Mouse (Mus musculus): ENCODE results near the gene Zfp422. TPM values are rescaled to one million over a fixed set of nuclear protein-coding genes. Genes with fewer than 3 reads are reported as not detected.

Gene Zfp422
- polyA plus RNA-seq, 1 experiment from 2014 or later: 86.5 TPM

DNA sequence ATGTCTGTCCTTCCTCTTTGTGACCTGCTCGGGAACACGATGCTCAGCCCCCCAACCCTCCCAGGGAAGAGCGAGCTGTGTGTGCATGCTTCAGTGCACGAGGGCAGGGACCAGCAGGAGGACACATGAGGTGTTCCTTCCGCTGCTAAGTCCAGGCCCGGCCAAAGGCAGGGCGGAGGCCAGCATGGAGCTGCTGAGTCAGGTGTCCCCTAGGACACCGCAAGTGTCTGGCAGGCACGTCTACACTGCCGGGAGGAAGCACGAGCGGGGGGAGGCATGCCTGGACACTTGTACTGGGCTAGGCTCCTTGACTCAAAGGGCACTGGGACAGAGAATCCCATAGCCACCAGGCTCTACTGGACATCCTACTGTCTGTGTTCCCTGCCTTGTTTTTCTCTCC is 19.0 kb upstream of the Zfp422 start:
- no peaks in the 10 kb centered on the region for H3K9me3 ChIP-seq (ENCODE audit: control insufficient read depth, low read length)
- H3K27me3 ChIP-seq (ENCODE audit: control insufficient read depth, insufficient read depth, low read length): no peaks in the 10 kb centered on the region
- no peak overlapping the region for H3K4me3 ChIP-seq (ENCODE audit: control insufficient read depth in 1 of 2, insufficient read depth in 1 of 2, low read depth in 1 of 2, low read length in 2 of 2)
- peaks cover 10% of the 10 kb centered on the region for H3K36me3 ChIP-seq (ENCODE audit: control insufficient read depth, insufficient read depth, low read length)
- WGBS: 68% methylated on average over 12 of the region's 12 CpGs
- H3K27ac ChIP-seq (replicated peaks in 1 of 2; ENCODE audit: control insufficient read depth in 1 of 2, insufficient read depth in 1 of 2, low read depth in 2 of 2, low read length in 2 of 2): peak overlapping the region in 1 of 2 experiments; percentile 19; a peak in 1 of 4 replicates
- ATAC-seq (ENCODE audit: insufficient number of reproducible peaks, insufficient read depth, low FRiP score, low read depth): no peak
- no peak overlapping the region for H3K9ac ChIP-seq (ENCODE audit: low read length)
- peaks cover 28 to 42% of the 10 kb centered on the region in 2 experiments for H3K4me1 ChIP-seq (ENCODE audit: control insufficient read depth in 2 of 2, insufficient read depth in 2 of 2, low read length in 2 of 2)
- H3K4me2 ChIP-seq (ENCODE audit: low read length): no peak overlapping the region

DNA sequence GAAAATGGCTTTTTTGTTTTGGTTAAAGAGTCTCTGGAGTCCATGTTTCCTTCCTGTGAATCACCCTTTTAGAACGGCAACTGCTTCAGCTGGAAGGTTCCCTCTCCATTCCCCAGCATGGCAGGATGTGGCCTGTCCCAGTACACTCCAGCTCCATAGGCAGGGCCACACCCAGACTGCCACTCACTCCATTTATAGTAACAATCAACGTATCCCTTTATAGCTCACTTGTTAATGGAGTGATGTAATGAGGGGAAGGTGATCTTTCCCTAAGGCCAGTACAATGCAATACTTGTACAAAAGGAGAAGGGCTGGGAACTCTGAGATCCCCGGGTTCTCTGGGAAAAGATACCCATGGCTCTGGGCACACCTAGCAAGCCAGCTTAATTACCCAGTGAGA is 15.5 kb upstream of the Zfp422 start:
- 12% methylated on average over 3 of the region's 3 CpGs for WGBS
- H3K27me3 ChIP-seq (ENCODE audit: control insufficient read depth, insufficient read depth, low read length): no peaks in the 10 kb centered on the region
- H3K4me2 ChIP-seq (ENCODE audit: low read length): no peak overlapping the region
- H3K36me3 ChIP-seq (ENCODE audit: control insufficient read depth, insufficient read depth, low read length): no peaks in the 10 kb centered on the region
- no peaks in the 10 kb centered on the region for H3K9me3 ChIP-seq (ENCODE audit: control insufficient read depth, low read length)
- peak; percentile 86 for ATAC-seq (ENCODE audit: insufficient number of reproducible peaks, insufficient read depth, low FRiP score, low read depth)
- H3K4me1 ChIP-seq (ENCODE audit: control insufficient read depth in 2 of 2, insufficient read depth in 2 of 2, low read length in 2 of 2): peaks cover 12 to 32% of the 10 kb centered on the region in 2 experiments
- no peak overlapping the region for H3K9ac ChIP-seq (ENCODE audit: low read length)
- H3K4me3 ChIP-seq (ENCODE audit: control insufficient read depth in 1 of 2, insufficient read depth in 1 of 2, low read depth in 1 of 2, low read length in 2 of 2): no peak overlapping the region
- peak overlapping the region; percentile 91 to 92 for H3K27ac ChIP-seq (replicated peaks in 1 of 2; ENCODE audit: control insufficient read depth in 1 of 2, insufficient read depth in 1 of 2, low read depth in 2 of 2, low read length in 2 of 2)

DNA sequence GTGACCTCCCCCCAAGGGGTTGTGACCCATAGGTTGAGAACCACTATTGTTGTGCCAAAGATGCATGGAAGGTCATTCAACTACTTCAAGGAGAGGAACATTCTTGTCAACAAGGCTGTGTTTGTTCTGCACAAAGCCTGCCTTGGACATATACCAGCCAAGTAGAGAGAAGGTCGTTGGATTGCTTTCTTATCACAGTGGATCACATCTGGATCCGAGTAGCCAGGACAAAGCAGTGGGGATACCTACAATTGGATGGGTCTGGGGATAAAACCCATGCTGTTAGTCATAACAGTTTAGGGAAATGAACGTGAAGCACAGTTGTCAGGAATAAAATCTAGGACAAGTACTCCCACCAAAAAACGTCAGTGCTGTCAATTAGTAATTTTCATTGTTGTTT is 15.1 kb upstream of the Zfp422 start:
- WGBS: 43% methylated on average over 4 of the region's 4 CpGs
- H3K9me3 ChIP-seq (ENCODE audit: control insufficient read depth, low read length): no peaks in the 10 kb centered on the region
- H3K27ac ChIP-seq (replicated peaks in 1 of 2; ENCODE audit: control insufficient read depth in 1 of 2, insufficient read depth in 1 of 2, low read depth in 2 of 2, low read length in 2 of 2): peak overlapping the region; percentile 43 to 91
- no peak overlapping the region for H3K4me3 ChIP-seq (ENCODE audit: control insufficient read depth in 1 of 2, insufficient read depth in 1 of 2, low read depth in 1 of 2, low read length in 2 of 2)
- no peaks in the 10 kb centered on the region for H3K36me3 ChIP-seq (ENCODE audit: control insufficient read depth, insufficient read depth, low read length)
- no peak overlapping the region for H3K4me2 ChIP-seq (ENCODE audit: low read length)
- no peaks in the 10 kb centered on the region for H3K27me3 ChIP-seq (ENCODE audit: control insufficient read depth, insufficient read depth, low read length)
- H3K4me1 ChIP-seq (ENCODE audit: control insufficient read depth in 2 of 2, insufficient read depth in 2 of 2, low read length in 2 of 2): peaks cover 15 to 34% of the 10 kb centered on the region in 2 experiments
- no peak overlapping the region for H3K9ac ChIP-seq (ENCODE audit: low read length)
- ATAC-seq (ENCODE audit: insufficient number of reproducible peaks, insufficient read depth, low FRiP score, low read depth): no peak

DNA sequence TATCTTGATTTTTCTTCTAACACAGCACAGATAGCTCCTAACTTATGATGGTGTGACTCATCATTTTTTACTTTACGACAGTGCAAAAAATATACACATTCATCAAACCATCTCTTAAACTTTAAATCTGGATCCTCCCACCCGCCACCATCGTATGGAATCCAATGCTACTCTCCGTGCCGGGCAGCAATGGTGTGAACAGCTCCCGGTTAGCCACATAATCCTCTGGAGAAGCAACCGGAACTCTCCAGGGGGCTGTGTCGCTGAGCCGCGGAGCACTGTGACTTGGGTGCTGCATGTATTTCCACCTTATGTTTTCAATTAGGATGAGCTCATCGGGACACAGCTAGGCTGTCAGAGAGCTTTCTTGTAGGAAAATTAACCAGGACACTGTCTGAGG is 14.1 kb upstream of the Zfp422 start:
- peaks cover 17 to 36% of the 10 kb centered on the region in 2 experiments for H3K4me1 ChIP-seq (ENCODE audit: control insufficient read depth in 2 of 2, insufficient read depth in 2 of 2, low read length in 2 of 2)
- no peak for ATAC-seq (ENCODE audit: insufficient number of reproducible peaks, insufficient read depth, low FRiP score, low read depth)
- H3K4me2 ChIP-seq (ENCODE audit: low read length): no peak overlapping the region
- H3K27ac ChIP-seq (replicated peaks in 1 of 2; ENCODE audit: control insufficient read depth in 1 of 2, insufficient read depth in 1 of 2, low read depth in 2 of 2, low read length in 2 of 2): peak overlapping the region in 1 of 2 experiments; percentile 91; a peak in 1 of 4 replicates
- no peaks in the 10 kb centered on the region for H3K27me3 ChIP-seq (ENCODE audit: control insufficient read depth, insufficient read depth, low read length)
- no peaks in the 10 kb centered on the region for H3K9me3 ChIP-seq (ENCODE audit: control insufficient read depth, low read length)
- no peak overlapping the region for H3K9ac ChIP-seq (ENCODE audit: low read length)
- 73% methylated on average over 11 of the region's 11 CpGs for WGBS
- H3K4me3 ChIP-seq (ENCODE audit: control insufficient read depth in 1 of 2, insufficient read depth in 1 of 2, low read depth in 1 of 2, low read length in 2 of 2): no peak overlapping the region
- H3K36me3 ChIP-seq (ENCODE audit: control insufficient read depth, insufficient read depth, low read length): no peaks in the 10 kb centered on the region

DNA sequence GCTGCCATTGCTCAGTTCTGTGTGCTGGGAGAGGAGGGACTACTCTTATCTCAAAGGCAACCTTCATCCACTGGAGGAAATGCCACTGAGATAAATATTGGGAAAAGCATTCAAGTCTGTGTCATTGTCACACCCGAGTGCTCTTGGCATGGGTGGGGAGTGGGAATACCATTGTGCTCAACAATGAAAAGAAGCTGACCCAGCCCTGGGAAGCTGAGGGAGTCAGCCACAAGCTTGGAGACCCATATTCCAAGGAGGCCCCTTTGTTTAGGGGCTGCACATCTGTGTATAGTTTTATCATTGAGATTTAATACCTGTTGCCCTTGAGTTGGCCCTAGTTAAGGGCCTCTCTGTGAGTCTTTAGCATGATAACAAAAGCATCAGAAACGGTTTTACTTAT is 10.9 kb upstream of the Zfp422 start:
- Histone ChIP-seq H3K36me3 (ENCODE audit: control insufficient read depth, insufficient read depth, low read length) (no peaks in the 10 kb centered on the region), H3K9me3 (ENCODE audit: control insufficient read depth, low read length) (no peaks in the 10 kb centered on the region), H3K4me1 (ENCODE audit: control insufficient read depth in 2 of 2, insufficient read depth in 2 of 2, low read length in 2 of 2) (peaks cover 29 to 55% of the 10 kb centered on the region in 2 experiments), H3K9ac (ENCODE audit: low read length) (no peak overlapping the region), H3K27ac (replicated peaks in 1 of 2; ENCODE audit: control insufficient read depth in 1 of 2, insufficient read depth in 1 of 2, low read depth in 2 of 2, low read length in 2 of 2) (0 out of 4 replicates have a peak overlapping the region, but pooled peaks of 1 of the 2 experiments have one; percentile 21), H3K4me2 (ENCODE audit: low read length) (no peak overlapping the region), H3K27me3 (ENCODE audit: control insufficient read depth, insufficient read depth, low read length) (no peaks in the 10 kb centered on the region), H3K4me3 (ENCODE audit: control insufficient read depth in 1 of 2, insufficient read depth in 1 of 2, low read depth in 1 of 2, low read length in 2 of 2) (no peak overlapping the region)
- no peak for ATAC-seq (ENCODE audit: insufficient number of reproducible peaks, insufficient read depth, low FRiP score, low read depth)
- 38% methylated on average over 2 of the region's 2 CpGs for WGBS

DNA sequence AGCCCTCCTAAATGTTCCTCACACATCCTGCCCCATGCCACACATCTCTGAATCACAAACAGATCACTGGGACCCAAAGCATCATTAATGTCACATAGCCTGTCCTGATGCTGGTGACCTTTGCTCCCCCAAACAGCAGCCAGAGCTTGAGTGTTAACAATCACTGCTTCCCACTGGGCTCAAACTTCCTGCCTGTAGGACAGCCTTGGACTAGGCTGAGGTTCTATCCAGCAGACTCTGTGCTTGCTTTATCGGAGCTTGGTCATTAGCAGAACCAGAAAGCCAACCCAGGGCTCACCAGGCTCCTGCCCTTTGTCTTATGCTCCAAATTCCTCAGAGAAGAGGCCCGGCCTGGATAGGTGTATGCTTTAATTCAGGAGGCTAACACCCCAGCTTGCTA is 10.1 kb upstream of the Zfp422 start:
- Histone ChIP-seq H3K9ac (ENCODE audit: low read length) (no peak overlapping the region), H3K27me3 (ENCODE audit: control insufficient read depth, insufficient read depth, low read length) (no peaks in the 10 kb centered on the region), H3K27ac (replicated peaks in 1 of 2; ENCODE audit: control insufficient read depth in 1 of 2, insufficient read depth in 1 of 2, low read depth in 2 of 2, low read length in 2 of 2) (no peak overlapping the region), H3K4me3 (ENCODE audit: control insufficient read depth in 1 of 2, insufficient read depth in 1 of 2, low read depth in 1 of 2, low read length in 2 of 2) (no peak overlapping the region), H3K4me1 (ENCODE audit: control insufficient read depth in 2 of 2, insufficient read depth in 2 of 2, low read length in 2 of 2) (peaks cover 27 to 59% of the 10 kb centered on the region in 2 experiments), H3K4me2 (ENCODE audit: low read length) (no peak overlapping the region), H3K36me3 (ENCODE audit: control insufficient read depth, insufficient read depth, low read length) (no peaks in the 10 kb centered on the region), H3K9me3 (ENCODE audit: control insufficient read depth, low read length) (no peaks in the 10 kb centered on the region)
- 72% methylated on average over 2 of the region's 2 CpGs for WGBS
- ATAC-seq (ENCODE audit: insufficient number of reproducible peaks, insufficient read depth, low FRiP score, low read depth): no peak

DNA sequence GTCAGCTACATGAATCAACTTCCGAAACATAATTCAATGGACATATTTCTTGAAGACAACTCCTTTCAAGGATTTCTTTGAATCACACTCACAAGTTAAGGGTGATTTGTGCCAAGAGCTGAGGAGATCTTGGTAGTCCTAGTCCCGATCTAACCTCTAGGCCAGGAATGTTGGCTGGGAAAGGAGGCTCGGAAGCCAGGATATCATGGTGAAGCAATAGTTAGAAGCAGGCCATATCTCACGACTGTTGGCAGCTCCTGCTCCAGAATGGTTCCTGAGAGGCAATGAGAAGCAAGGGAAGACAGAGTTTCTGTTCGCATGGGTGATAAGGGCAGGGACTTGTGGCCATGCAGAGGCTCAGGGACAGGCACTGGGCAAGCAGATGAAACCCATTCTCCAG is 8.7 kb upstream of the Zfp422 start:
- 60% methylated on average over 5 of the region's 5 CpGs for WGBS
- Histone ChIP-seq H3K9ac (ENCODE audit: low read length) (no peak overlapping the region), H3K36me3 (ENCODE audit: control insufficient read depth, insufficient read depth, low read length) (no peaks in the 10 kb centered on the region), H3K27ac (replicated peaks in 1 of 2; ENCODE audit: control insufficient read depth in 1 of 2, insufficient read depth in 1 of 2, low read depth in 2 of 2, low read length in 2 of 2) (no peak overlapping the region), H3K27me3 (ENCODE audit: control insufficient read depth, insufficient read depth, low read length) (no peaks in the 10 kb centered on the region), H3K4me1 (ENCODE audit: control insufficient read depth in 2 of 2, insufficient read depth in 2 of 2, low read length in 2 of 2) (peaks cover 27 to 50% of the 10 kb centered on the region in 2 experiments), H3K4me2 (ENCODE audit: low read length) (no peak overlapping the region), H3K9me3 (ENCODE audit: control insufficient read depth, low read length) (no peaks in the 10 kb centered on the region), H3K4me3 (ENCODE audit: control insufficient read depth in 1 of 2, insufficient read depth in 1 of 2, low read depth in 1 of 2, low read length in 2 of 2) (no peak overlapping the region)
- no peak for ATAC-seq (ENCODE audit: insufficient number of reproducible peaks, insufficient read depth, low FRiP score, low read depth)

DNA sequence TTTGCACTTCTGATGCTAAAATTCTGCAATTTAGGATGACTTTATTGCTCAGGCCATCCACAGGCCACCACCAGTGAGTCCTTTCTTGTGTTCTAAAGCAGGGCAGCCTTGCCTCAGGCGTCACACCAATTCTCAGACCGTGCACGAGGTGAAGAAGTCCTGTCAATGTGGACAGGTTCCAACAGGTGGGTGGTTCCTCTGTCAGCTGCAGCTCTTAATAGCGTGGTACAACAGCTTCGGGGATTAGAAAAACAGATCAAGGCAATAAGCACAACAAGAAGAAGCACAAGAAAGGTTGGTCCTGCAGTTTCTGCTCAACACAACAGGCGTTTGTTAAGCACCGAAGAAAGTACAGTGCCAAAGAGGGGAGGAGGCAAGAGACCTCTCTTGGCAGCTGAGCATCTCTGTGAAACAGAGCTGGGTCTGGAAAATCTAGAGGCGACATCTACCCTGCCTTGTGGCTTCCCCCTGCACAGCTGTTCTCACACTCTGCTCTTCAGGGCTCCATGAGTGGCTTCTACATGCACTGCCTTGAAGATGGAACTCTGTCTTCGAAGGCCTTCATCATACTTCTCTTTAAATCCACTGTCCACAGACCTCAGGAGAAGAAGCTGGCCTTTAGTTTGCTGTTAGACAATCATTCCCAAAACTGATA is 7.9 kb upstream of the Zfp422 start:
- Histone ChIP-seq H3K27me3 (ENCODE audit: control insufficient read depth, insufficient read depth, low read length) (no peaks in the 10 kb centered on the region), H3K9ac (ENCODE audit: low read length) (no peak overlapping the region), H3K9me3 (ENCODE audit: control insufficient read depth, low read length) (no peaks in the 10 kb centered on the region), H3K4me3 (ENCODE audit: control insufficient read depth in 1 of 2, insufficient read depth in 1 of 2, low read depth in 1 of 2, low read length in 2 of 2) (no peak overlapping the region), H3K36me3 (ENCODE audit: control insufficient read depth, insufficient read depth, low read length) (no peaks in the 10 kb centered on the region), H3K4me1 (ENCODE audit: control insufficient read depth in 2 of 2, insufficient read depth in 2 of 2, low read length in 2 of 2) (peaks cover 27 to 50% of the 10 kb centered on the region in 2 experiments), H3K4me2 (ENCODE audit: low read length) (no peak overlapping the region), H3K27ac (replicated peaks in 1 of 2; ENCODE audit: control insufficient read depth in 1 of 2, insufficient read depth in 1 of 2, low read depth in 2 of 2, low read length in 2 of 2) (peak overlapping the region in 1 of 2 experiments; percentile 96; a peak in 3 of 4 replicates)
- WGBS: 73% methylated on average over 9 of the region's 9 CpGs
- ATAC-seq (ENCODE audit: insufficient number of reproducible peaks, insufficient read depth, low FRiP score, low read depth): no peak
